Mouse (Mus musculus): Measurements from ENCODE around the gene Ctsw.

Ctsw gene

DNA sequence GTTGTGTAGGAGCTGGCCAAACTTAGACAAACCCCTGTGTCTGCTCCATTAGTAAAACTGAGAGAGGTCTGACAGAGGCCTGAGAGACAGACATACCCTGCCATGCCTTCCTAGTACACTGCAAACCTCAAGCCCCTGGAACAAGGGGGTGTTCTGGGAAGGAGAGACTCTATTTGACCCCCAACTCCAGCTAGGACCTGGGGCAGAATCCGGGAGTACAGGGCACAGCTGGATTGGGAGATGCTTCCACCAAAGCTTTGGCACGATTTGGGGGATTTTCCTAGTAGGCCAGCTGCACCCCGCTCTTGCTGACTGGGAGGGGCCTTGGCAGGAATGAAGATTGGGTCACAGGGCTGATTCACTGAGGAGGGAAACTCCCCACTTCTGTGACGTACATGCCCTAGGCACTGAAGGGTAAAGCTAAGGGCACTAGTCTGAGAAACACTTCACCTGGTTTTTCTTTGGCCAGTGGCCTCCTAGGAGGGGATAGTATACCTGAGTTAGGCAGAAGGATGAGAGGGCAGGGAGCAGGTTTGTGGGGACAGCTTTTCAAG lies 36.3 kb downstream of the Ctsw start:
- no peak for DNase-seq (ENCODE audit: low read depth)

DNA sequence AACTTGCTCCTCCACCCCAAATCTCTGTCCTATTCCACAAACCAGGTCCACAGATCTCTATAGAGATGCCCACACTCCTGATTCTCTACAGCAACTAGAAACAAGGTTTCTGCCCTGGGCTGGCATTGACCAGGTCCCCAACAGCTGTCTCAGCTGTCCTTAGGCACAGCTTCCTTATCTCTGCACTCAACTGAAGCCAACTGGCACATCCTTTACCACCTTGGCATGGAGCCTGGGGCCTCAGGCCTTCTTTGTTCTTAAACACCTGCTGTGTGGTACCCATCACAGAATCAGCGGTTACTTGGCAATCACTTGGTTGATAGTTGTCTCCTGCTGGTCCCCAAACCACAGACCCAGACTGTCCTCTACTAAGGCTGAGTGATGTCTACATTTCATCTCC lies 37.9 kb downstream of the Ctsw start:
- no peak for DNase-seq (ENCODE audit: low read depth)

DNA sequence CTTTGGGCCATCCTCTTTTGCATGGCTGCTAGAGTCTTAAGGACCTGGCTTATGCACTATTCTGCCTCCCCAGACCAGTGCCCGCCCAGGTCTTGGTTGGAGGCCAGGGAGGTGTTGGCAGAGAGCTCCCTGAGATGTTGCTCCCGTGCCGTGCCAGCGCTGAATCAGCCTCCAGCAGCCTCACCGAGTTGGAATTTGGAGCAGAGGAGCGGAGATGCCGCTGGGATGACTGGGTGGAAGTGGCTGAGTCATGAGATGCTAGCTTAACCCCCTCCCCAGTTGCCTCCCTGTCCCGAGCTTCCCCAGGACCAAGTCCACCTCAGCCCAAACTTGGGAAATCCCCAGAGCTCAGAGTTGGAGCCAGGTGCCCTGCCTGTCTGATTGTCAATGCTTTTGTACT lies 38.5 kb downstream of the Ctsw start:
- no peak for DNase-seq (ENCODE audit: low read depth)

DNA sequence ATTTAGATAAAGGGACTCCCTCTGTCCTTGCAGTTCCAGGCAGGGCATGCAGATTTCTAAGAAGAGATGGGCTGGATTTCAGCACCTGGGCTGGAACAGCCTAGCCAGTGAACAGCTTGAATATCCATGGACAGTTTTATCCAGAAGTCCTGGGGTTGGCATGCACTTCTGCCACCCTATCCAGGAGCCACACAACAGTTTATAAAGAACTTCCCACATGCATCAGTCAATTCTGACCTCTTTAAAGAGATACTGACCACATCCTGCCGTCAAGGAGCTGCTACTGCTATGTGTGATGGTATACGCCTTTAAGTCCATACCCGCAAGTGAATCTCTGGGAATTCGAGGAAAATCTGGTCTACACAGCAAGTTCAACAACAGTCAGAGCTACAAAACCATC lies 39.1 kb downstream of the Ctsw start:
- DNase-seq (ENCODE audit: low read depth): no peak

DNA sequence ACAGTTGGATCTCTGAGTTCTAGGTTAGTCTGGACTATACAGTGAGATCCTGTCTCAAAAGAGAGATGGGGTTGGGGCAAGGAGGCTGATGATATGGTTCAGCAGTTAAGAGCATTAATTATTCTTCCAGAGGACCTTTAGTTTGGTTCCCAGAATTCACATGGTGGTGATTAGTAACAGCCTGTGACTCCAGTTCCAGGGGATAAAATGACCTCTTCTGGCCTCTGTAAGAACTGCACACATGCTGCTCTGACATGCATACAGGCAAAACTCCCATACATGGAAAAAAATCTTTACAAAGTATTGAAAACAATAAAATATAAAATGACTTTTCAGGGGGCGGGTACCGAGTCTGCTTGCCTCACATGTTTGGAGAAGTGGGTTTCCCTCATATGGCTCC lies 40.2 kb downstream of the Ctsw start:
- no peak for DNase-seq (ENCODE audit: low read depth)

DNA sequence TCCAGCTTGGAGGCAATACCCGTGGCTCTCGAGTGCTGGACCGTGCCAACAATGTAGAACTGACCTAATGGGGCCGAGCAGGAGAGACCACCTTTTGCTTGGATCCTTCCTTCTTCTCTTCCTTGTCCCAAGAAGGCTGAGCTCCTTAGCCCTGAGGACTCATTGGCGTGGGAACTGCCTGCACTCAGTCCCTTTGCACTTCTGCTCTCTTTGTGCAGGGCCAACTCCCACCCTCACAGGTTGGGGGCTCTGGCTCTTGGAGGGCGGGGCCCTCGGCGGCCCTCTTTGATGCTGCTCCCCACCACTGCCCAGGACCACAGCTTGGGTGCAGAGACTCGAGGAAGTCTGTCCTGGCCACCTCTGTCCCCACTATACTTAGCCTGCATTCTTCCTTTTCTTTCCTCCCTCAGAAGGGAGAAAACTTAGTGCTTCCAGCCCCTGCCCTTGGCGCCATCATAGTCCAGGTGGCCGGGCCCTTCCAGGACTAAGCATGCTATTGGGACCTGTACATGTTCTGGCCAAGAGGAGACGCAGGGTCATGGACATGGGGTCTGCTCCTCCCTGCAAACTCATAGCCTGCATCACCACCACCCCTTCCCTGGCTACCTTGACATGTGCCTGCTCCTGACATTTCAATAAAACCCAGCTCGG lies 41.5 kb downstream of the Ctsw start:
- DNase-seq (ENCODE audit: low read depth): no peak

DNA sequence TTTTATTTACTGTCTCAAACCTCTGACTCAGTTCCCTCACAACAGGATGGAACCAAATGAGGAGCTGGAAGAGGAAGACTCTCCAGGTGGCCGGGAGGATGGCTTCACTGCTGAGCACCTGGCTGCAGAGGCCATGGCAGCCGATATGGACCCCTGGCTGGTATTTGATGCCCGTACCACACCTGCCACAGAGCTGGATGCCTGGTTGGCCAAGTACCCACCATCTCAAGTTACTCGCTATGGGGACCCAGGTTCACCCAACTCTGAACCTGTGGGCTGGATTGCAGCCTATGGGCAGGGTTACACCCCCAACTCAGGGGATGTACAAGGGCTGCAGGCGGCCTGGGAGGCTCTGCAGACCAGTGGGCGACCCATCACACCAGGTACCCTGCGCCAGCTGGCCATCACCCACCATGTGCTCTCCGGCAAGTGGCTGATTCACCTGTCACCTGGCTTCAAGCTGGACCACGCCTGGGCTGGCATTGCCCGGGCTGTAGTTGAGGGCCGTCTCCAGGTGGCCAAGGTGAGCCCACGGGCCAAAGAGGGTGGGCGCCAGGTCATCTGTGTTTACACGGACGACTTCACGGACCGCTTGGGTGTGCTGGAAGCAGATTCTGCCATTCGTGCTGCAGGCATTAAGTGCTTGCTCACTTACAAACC lies 42.3 kb downstream of the Ctsw start:
- DNase-seq (ENCODE audit: low read depth): no peak

DNA sequence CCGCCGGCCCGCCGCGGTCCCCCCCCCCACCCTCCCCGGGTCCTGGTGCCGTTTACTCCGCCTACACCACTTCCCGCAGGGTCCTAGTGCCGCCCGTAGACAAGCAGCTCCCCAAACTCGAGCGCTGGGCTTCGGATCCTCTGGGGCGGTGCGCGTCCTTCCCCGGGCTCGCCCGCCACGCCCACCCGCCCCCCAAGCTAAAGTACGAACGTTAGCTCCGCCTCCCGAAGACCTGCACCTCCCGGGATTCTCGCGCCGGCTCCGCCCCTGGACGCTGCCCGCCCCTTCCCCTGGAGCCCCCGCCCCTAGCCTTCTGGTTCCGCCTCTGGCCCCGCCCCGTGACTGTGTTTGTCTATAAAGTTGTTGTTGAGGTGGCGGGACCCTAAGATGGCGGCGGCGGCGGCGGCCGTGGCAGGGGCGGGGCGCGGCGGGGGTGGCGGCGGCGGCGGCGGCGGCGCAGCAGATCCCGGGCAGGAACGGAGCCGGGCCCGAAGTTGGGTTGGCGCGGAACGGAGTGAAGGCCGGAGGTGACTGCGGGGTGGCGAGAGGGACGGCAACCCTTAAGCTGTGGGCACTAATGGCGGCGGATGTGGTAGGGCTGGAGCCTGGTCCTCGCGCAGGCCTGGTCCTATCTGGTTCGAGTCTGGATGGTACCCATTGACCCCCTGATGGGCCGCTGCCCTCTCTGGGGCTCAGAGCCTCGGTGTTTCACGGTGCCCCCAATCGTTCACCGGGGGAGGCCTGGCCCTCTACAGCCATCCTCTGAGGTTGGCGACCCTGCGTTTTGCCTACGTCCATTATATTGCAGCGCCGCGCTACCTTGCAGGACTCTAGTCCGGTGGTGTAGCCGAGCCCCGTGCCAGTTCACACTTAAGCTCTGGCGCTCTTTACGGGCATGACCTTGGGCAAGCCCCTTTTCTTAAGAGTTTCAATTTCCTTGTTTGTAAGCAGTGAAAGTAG lies 43.2 kb downstream of the Ctsw start, which contains the start of the genes Drap1 and AI837181:
Gene Drap1 (minus strand): TSS at position 198 of the 960 bp plus-strand sequence.
Gene AI837181 (plus strand): TSS at position 363 of the 960 bp plus-strand sequence.
- DNase-seq (ENCODE audit: low read depth): peak; percentile 92

DNA sequence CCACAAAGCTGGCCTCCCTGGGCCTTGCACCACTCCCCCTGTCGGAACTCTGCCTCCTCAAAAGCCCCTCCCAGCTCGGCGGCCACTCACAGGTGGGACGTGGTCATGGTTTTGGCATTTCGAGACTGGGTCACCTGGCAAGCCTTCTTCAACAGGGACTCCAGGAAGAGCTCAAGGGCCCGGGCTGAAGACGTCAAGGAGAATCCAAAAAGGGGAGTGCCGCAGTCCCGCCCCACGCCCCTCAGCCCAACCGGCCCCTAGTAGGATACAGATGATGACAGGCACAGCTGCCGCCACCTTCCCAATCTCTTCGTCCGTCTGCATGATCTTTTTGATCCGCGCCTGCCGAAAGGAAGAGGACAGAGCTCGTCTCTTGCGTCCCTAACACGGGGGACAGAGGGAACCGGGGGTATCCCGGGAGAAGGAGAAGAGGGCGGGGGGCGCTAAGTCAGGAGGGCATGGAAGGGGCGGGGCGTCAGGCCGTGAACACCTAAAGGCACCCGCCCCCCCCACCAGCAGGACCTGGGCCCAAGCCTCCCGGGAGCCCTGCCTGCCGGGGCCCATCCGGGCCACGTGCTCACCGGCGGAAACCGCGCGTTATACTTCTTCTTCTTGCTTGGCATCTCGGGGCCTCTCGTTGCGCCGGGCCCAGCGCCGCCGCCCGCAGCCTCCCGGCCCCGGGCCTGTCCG lies 44.1 kb downstream of the Ctsw start:
- DNase-seq (ENCODE audit: low read depth): no peak

DNA sequence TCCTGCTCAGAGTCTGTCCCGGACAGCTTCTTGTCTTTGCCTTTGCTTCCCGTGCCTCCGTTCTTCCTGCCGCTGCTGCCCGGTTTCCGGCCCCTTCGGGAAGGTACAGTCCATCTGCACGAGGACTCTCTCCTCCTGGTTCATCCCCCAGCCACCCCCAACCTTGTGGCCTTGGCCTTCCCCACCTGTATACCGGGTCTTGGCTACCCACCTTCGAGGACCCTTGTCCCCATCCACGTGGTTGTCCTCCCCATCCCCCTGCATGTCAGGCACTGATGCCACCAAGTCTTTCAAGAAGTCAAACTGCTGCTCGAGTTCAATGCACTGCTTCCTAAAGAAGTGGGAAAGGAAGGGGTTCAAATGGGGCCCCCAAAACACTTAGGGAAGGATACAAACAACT lies 44.7 kb downstream of the Ctsw start:
- DNase-seq (ENCODE audit: low read depth): no peak

DNA sequence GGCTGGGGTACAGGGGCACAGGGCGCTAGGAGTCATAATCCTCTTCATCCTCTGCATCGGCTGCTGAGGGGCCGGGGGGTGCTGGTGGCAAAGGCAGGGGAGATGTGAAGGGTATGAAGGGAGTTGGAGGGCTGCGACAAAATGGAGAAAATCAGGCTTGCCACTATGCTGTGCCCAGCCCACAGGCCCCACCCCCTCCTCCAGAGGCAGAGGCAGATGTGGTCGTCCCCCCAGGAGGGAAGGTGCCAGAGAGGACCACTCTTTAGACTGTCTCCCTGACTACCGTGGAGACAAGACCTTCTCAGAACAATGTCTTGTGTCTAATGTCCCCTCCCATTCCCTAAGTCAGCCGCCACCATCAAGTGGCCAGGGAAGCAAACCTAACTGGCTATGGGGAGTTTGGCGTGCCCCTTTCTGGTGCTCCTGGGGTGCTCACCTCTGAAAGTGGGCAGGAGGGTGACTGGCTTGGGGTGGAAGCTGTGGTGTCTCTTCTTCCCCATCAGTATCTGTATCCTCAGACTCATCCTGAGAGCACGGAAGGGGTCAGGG lies 45.3 kb downstream of the Ctsw start:
- DNase-seq (ENCODE audit: low read depth): no peak

DNA sequence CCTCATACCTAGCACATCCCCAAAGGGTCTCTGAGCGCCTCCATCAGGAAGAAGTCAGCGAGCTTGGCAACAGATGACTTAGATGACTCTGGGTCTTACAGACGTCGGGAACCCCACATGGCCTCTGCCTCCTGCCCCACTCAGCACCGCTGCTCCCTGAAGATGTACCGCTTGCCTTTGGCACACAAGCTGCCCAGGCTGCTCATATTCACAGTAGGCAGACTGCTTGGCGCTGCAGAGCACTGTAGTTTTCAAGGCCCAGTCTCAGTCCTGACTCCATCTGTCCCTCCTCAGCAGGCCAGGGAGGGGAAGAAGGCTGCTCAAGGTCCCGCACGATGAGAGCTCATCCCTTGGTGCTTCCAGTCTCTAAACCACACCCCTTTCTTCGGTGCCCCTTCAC lies 46.0 kb downstream of the Ctsw start:
- no peak for DNase-seq (ENCODE audit: low read depth)

DNA sequence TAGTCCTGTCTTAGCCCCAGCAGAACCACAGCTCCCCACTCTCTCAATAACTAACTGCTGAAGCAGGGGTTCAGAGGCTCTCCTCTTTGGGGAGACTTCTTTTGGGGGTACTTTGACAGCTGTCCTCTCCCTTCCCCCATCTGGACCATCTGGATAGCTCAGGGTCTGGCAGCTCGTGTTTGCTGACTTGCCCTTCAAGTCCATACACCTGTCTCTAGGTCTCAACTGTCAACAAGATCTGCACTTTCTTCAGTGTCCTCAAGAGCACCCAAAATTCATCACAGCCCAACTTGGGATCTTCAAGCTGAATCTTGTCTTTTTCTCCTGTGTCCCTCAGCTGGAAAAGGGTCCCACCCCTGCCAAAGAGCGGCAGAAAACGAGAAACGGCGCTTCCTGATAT lies 46.5 kb downstream of the Ctsw start:
- DNase-seq (ENCODE audit: low read depth): no peak

DNA sequence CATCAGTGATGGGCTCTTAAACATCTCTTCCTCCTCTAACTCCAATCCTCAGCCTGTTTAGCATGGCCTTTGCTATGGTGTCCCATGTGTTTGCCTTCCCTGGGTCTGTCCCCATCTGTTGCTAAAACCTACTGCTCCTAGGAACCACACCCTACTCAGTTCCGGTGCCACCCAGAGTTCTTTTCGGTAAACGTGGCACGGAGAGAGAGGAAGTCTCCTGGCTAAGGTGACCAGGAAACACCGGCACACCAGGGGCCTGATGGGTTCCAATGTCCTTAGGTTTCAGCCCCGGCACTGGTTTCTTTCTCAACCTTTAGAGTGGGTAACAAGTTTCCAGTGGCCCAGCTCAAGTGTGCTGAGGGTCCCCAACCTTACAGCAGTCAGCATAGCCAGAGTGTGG lies 47.7 kb downstream of the Ctsw start:
- no peak for DNase-seq (ENCODE audit: low read depth)

DNA sequence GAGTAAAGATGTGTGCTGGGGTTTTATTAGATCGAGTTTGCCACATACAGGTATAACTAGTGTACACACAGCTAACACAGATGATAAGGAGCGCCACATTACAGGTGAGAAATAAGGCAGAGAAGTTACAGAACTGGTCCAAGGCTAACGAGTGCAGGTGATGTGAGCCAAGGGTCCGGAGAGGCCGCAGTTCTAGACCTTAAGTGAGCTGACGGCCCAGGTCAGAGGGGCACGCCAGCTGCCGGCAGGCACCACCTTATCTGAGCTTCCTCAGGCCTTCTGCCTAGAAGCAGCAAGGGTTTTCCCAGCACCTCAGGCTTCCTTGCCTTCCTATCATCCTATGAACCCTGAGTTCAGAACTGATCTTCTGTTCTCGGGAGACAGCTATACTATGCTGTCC lies 48.7 kb downstream of the Ctsw start:
- no peak for DNase-seq (ENCODE audit: low read depth)

DNA sequence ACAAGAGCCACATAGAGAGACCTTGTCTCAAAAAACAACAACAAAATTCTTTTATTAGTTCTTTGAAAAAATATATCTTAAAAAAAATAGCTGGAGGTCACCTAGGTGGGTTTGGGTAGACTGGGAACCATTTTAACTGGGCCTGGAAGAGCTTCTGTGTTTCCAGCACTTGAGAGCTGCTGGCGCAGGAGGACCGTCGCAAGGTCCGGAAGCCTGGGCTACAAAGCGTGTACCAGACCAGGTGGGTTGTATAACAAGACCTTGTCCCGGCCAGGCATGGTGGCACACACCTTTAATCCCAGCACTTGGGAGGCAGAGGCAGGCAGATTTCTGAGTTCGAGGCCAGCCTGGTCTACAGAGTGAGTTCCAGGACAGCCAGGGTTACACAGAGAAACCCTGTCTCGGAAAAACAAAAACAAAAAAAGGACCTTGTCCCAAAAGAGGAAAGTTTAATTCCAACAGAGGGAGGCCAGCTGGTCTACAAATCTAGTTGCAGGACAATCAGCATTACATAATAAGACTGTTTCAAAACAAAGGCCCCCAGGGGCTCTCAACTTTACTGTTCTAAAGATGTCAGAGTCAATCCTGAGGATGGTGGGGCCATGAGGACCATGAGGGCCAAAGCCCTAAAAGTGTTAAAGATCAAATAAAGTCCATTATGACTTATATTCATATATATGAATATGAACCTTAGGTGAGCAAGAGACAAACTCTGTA lies 49.4 kb downstream of the Ctsw start:
- DNase-seq (ENCODE audit: low read depth): no peak
